Mouse (Mus musculus): Measurements from ENCODE around the gene Mapk11. TPM values are rescaled to one million over a fixed set of nuclear protein-coding genes. Genes with fewer than 3 reads are reported as not detected.

The Mapk11 gene
- total and polyA plus RNA-seq, 3 experiments: 0.04 TPM; not detected in 1

DNA sequence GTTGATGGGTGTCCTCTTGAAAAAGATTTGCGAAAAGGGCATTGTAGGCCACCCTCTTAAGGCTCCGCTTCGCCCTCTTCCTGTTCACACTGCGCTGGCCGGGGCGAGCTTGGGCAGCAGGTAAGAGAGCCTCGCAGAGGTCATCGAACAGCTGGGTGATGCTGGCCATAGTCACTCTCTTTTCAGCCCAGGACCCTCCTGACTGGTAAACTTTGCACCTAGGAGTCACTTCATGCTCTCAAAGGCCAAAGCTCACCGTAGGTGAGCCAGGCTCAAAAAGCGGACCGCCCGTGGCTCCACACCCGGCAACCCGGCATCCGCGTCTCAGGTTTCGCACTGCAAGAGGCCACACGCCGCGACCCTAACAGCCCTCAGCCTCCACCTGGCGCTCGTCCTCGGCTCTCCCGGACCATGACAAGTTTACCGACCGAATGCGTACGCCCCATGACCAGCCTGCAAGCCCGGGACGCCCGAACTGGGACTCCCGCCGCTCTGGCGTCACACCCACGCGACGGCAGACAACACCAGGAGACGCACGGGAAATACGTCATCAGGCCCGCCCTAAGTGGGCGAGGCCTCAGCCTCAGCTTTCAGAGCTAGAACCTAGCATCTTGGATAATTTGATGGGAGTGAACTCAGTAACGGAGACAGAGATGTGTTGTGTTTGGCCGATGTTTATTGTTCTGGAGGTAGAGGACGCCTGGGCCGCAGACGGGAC lies 26.6 kb downstream of the Mapk11 start, which contains the start of gene Tubgcp6:
Gene Tubgcp6 (minus strand): TSS at position 464 of the 718 bp plus-strand sequence.
- peak within 1 kb of the TSS; percentile 61 to 87 for H3K4me3 ChIP-seq (ENCODE audit: control insufficient read depth in 1 of 2, insufficient read depth in 1 of 2, low read depth in 2 of 2, low read length in 2 of 2)
- H3K4me1 ChIP-seq (ENCODE audit: control insufficient read depth in 1 of 2, insufficient read depth in 2 of 2, low read length in 2 of 2): peaks cover 0 to 18% of the 10 kb centered on the region in 2 experiments; a peak in 3 of 4 replicates
- H3K27ac ChIP-seq (ENCODE audit: control insufficient read depth, low read depth, low read length): peak within 1 kb of the TSS; percentile 6
- DNase-seq (ENCODE audit: low read depth, low spot score): peak; percentile 93
- H3K79me2 ChIP-seq (ENCODE audit: control insufficient read depth, insufficient read depth, low read length, poor library complexity): peaks cover 35% of the 10 kb centered on the region
- H3K27me3 ChIP-seq (ENCODE audit: control insufficient read depth in 1 of 2, insufficient read depth in 2 of 2, low read length in 2 of 2): no peaks in the 10 kb centered on the region
- H3K9me3 ChIP-seq (replicated peaks; ENCODE audit: insufficient read depth, low read length): no peaks in the 10 kb centered on the region
- peak within 1 kb of the TSS; percentile 88 for H3K9ac ChIP-seq (ENCODE audit: control insufficient read depth, low read depth, low read length, poor library complexity, severe bottlenecking)
- H3K36me3 ChIP-seq (ENCODE audit: control insufficient read depth in 1 of 2, insufficient read depth in 2 of 2, low read length in 2 of 2): peaks cover 0 to 14% of the 10 kb centered on the region in 2 experiments; a peak in 3 of 4 replicates
- TF ChIP-seq NRF1 (IDR thresholded peaks at IDR 0.05; ENCODE audit: insufficient read depth, low read depth, low read length, poor library complexity, severe bottlenecking): no peak
- no peak for TF ChIP-seq ZC3H11A (IDR thresholded peaks at IDR 0.05; ENCODE audit: low read depth, low read length)
- 0 out of 2 replicates have a peak, but pooled peaks have one; percentile 47 for TF ChIP-seq MAX (IDR thresholded peaks at IDR 0.05; ENCODE audit: low read length)
- TF ChIP-seq TCF12 (IDR thresholded peaks at IDR 0.05; ENCODE audit: low read depth, low read length): 0 out of 2 replicates have a peak, but pooled peaks have one; percentile 39
- TF ChIP-seq HCFC1 (IDR thresholded peaks at IDR 0.05; ENCODE audit: low read depth, low read length): peak; percentile 94
- no peak for TF ChIP-seq POLR2AphosphoS5 (IDR thresholded peaks at IDR 0.05; ENCODE audit: borderline replicate concordance, low read depth, low read length)
- TF ChIP-seq NELFE (IDR thresholded peaks at IDR 0.05; ENCODE audit: low read depth, low read length): peak; percentile 75
- TF ChIP-seq SIN3A (IDR thresholded peaks at IDR 0.05; ENCODE audit: low read length): peak; percentile 97
- TF ChIP-seq MAZ (IDR thresholded peaks at IDR 0.05; ENCODE audit: low read depth, low read length): peak; percentile 29; the same call in 1 of the 2 replicates
- no peak for TF ChIP-seq JUND (IDR thresholded peaks at IDR 0.05; ENCODE audit: low read depth, low read length)
- peak; percentile 78 for TF ChIP-seq MXI1 (IDR thresholded peaks at IDR 0.05; ENCODE audit: low read depth, low read length)
- TF ChIP-seq GABPA (IDR thresholded peaks at IDR 0.05; ENCODE audit: low read depth, low read length): no peak
- TF ChIP-seq CHD2 (IDR thresholded peaks at IDR 0.05; ENCODE audit: low read length): no peak
- peak; percentile 57; the same call in 1 of the 2 replicates for TF ChIP-seq ELF1 (IDR thresholded peaks at IDR 0.05; ENCODE audit: low read depth, low read length)
- TF ChIP-seq MYB (IDR thresholded peaks at IDR 0.05; ENCODE audit: low read depth, low read length): no peak
- peak; percentile 98 for TF ChIP-seq POLR2AphosphoS2 (IDR thresholded peaks at IDR 0.05; ENCODE audit: low read length)
- peak; percentile 91 to 93 for TF ChIP-seq POLR2A (IDR thresholded peaks at IDR 0.05; ENCODE audit: control insufficient read depth in 1 of 2, insufficient read depth in 1 of 2, low read depth in 1 of 2, low read length in 2 of 2, poor library complexity in 1 of 2)
- TF ChIP-seq TAL1 (IDR thresholded peaks at IDR 0.05; ENCODE audit: low read length): no peak
- no peak for TF ChIP-seq ZKSCAN1 (IDR thresholded peaks at IDR 0.05; ENCODE audit: low read depth, low read length)
- peak; percentile 82 for TF ChIP-seq TBP (IDR thresholded peaks at IDR 0.05; ENCODE audit: low read depth, low read length)
- TF ChIP-seq ZMIZ1 (IDR thresholded peaks at IDR 0.05; ENCODE audit: low read depth, low read length): peak; percentile 73; the same call in 1 of the 2 replicates
- peak; percentile 92; the same call in 1 of the 2 replicates for TF ChIP-seq E2F4 (IDR thresholded peaks at IDR 0.05; ENCODE audit: borderline replicate concordance, low read depth, low read length)

Measured in MEL (cell line).